Mouse (Mus musculus) small intestine, adult 2 months (tissue): ENCODE measurements around the gene Krtcap2. TPM values are rescaled to one million over a fixed set of nuclear protein-coding genes. Genes with fewer than 3 reads are reported as not detected.
"Not testable (repeated sequence)": the region's sequence is repeated elsewhere in the genome, so short reads cannot be mapped to it uniquely, and the experiment has no call there.

Experiments used
- H3K27ac ChIP-seq: fragments of 200-500 bp; 2 replicates; pipeline ENCODE4 v1.5.1; 2012; ENCODE audit warnings: low read depth, low read length, control low read depth, inconsistent platforms; ENCODE audit not compliant: insufficient read depth
- H3K27me3 ChIP-seq: fragments of 200-500 bp; 2 replicates; pipeline ENCODE4 v1.6.1; 2012; ENCODE audit warnings: mild to moderate bottlenecking, moderate library complexity, low read length, inconsistent platforms; ENCODE audit not compliant: control insufficient read depth, insufficient read depth
- H3K36me3 ChIP-seq: fragments of 200-500 bp; 2 replicates; pipeline ENCODE4 v1.6.1; 2012; ENCODE audit warnings: mild to moderate bottlenecking, low read length, control low read depth, inconsistent platforms; ENCODE audit not compliant: control insufficient read depth, insufficient read depth
- H3K4me1 ChIP-seq: fragments of 200-500 bp; 2 replicates; pipeline ENCODE4 v1.6.1; 2012; ENCODE audit warnings: low read length, inconsistent platforms, mixed read lengths; ENCODE audit not compliant: control insufficient read depth, insufficient read depth, insufficient read length
- H3K4me3 ChIP-seq: fragments of 200-500 bp; 2 replicates; pipeline ENCODE4 v1.5.1; 2012; ENCODE audit warnings: low read depth, mild to moderate bottlenecking, control low read depth, inconsistent platforms, low read length, moderate library complexity
- CTCF ChIP-seq: fragments of 200-500 bp; IDR thresholded peaks from 2 replicates; pipeline ENCODE4 v1.5.1; 2012; ENCODE audit warnings: low read depth, mild to moderate bottlenecking, control low read depth, inconsistent platforms, low read length, moderate library complexity, mixed read lengths; ENCODE audit not compliant: insufficient replicate concordance, insufficient read length; ENCODE audit errors: extremely low read depth
- POLR2A ChIP-seq: fragments of 200-500 bp; IDR thresholded peaks from 2 replicates; pipeline ENCODE4 v1.6.1; 2012; ENCODE audit warnings: low read depth, mild to moderate bottlenecking, control low read depth, inconsistent platforms, low read length, moderate library complexity
- WGBS: fragments of 180-500 bp; shearing (Covaris S2); methylation state at CpG from one replicate; pipeline ENCODE4 v1.1.7; 2018; 5-methylcytosine and 5-hydroxymethylcytosine counted together
- polyA plus RNA-seq: library from polyadenylated mRNA; depleted of rRNA; stranded (reverse); fragments of >200 nt; gene quantifications from 2 replicates; pipeline ENCODE4 v1.2.3, GENCODE M21; 2012

Krtcap2 gene
- polyA plus RNA-seq, 1 experiment = 182 TPM

- H3K27ac ChIP-seq = peak within 1 kb of the TSS; percentile 73
These were observed 30.9 kb upstream of the Krtcap2 start, which contains the start of gene Thbs3 for GRCm38 (mm10) chr3:89214681-89215411. Thbs3 (plus strand) TSS chr3:89215180.

DNA sequence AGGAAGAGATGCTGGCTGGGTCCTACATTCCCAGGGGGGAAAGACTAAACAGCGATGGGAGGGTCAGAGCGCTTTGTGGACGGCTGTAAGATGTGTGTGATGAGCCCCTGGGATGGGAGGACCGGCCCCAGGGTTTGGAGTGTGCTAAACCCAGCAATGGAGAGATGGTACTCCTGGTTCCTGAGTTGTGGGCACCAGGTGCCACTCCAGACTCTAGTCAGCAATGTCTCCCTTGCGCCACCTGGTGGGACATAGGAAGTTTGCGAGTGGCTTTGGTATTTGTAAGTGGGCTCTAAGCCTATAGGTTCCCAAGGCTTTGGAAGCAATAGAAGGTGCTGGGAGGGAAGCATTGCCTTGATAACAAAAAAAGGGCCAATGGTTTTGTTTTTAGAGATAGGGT, 29.9 kb upstream of the Krtcap2 start:
- Histone ChIP-seq H3K36me3 (no peaks in the 10 kb centered on the region), H3K27ac (no peak overlapping the region), H3K27me3 (no peaks in the 10 kb centered on the region), H3K4me1 (peaks cover 3% of the 10 kb centered on the region; the same call in 1 of the 2 replicates), H3K4me3 (peak overlapping the region; percentile 33)
- 0% methylated on average over 6 of the region's 6 CpGs for WGBS
- TF ChIP-seq POLR2A (no peak), CTCF (peak; percentile 85; the same call in 1 of the 2 replicates)

More at GRCm38 (mm10) chr3:89214681-89215411, 30.9 kb upstream of the Krtcap2 start, which contains the start of gene Thbs3:
- H3K4me1 ChIP-seq = peaks cover 3% of the 10 kb centered on the region; the same call in 1 of the 2 replicates
- WGBS = 7% methylated on average over 19 of the region's 19 CpGs
- H3K36me3 ChIP-seq = peaks cover 7% of the 10 kb centered on the region
- TF ChIP-seq POLR2A = no peak
- TF ChIP-seq CTCF = no peak
- peak within 1 kb of the TSS; percentile 72 for H3K4me3 ChIP-seq
- H3K27me3 ChIP-seq = no peaks in the 10 kb centered on the region

DNA sequence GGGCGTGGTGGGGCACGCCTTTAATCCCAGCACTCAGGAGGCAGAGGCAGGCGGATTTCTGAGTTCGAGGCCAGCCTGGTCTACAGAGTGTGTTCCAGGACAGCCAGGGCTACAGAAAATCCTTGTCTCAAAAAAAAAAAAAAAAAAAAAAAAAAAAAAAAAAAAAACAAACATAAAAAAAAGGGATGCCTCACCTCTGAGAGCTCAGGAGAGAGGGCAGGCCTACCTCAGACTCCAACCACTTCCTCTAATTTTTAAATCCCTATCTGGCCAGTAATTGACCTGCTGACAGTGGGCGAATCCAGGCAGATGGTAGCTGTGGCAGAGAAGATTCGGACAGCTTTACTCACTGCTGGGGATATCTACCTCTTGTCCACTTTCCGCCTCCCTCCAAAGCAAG, 29.4 kb upstream of the Krtcap2 start:
- not testable (repeated sequence) for H3K27ac ChIP-seq, H3K4me3 ChIP-seq, H3K27me3 ChIP-seq, H3K36me3 ChIP-seq, H3K4me1 ChIP-seq
- WGBS = 73% methylated on average over 7 of the region's 7 CpGs

DNA sequence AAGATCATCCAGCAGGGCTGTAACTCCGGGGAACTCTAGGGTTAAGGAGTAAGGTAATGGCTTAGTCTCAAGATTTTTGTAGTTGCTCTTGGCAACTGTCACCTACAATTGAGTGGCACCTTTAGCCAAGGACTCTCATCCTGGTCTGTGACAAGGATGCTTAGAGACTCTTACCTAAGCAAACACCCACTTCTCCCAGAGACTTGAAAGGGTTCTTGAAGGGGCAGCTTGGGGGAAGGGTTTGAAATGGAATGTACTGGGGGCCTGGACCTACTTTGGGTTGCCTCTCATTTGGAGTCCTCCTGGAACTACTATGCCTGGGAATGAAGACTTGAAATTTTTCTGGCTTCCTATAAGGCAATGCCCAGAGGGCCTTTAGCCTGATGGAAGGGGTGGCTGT, 27.5 kb upstream of the Krtcap2 start:
- 82% methylated on average over 1 of the region's 1 CpGs for WGBS
- Histone ChIP-seq H3K27ac (no peak overlapping the region), H3K36me3 (no peaks in the 10 kb centered on the region), H3K4me3 (no peak overlapping the region), H3K27me3 (no peaks in the 10 kb centered on the region), H3K4me1 (no peaks in the 10 kb centered on the region)
- no peak for TF ChIP-seq POLR2A
- TF ChIP-seq CTCF = no peak

DNA sequence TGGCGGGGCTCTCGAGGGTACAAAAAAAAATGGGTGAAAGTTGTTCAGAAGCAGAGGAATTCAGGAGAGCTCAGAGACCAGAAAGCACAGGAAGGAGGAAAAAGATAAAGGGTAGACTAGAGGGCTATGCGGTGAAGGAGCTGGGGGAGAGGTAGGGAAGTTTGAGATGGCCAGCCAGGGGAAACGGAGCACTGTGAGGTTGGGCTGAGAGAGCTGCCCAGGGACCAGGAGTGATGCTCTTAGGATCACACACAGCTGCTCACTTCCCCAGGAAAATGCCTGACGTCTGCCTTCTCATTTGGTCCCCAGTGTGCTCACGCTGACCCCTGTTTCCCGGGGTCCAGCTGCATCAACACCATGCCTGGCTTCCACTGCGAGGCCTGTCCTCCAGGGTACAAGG, 26.2 kb upstream of the Krtcap2 start:
- Histone ChIP-seq H3K27ac (no peak overlapping the region), H3K27me3 (no peaks in the 10 kb centered on the region), H3K4me3 (no peak overlapping the region), H3K36me3 (no peaks in the 10 kb centered on the region), H3K4me1 (no peaks in the 10 kb centered on the region)
- no peak for TF ChIP-seq POLR2A
- TF ChIP-seq CTCF = no peak
- WGBS = 56% methylated on average over 8 of the region's 8 CpGs

- Histone ChIP-seq H3K36me3 (no peaks in the 10 kb centered on the region), H3K27me3 (peaks cover 9% of the 10 kb centered on the region; the same call in 1 of the 2 replicates), H3K27ac (no peak overlapping the region), H3K4me3 (no peak overlapping the region), H3K4me1 (no peaks in the 10 kb centered on the region)
- WGBS = 84% methylated on average over 5 of the region's 5 CpGs
- TF ChIP-seq POLR2A (no peak), CTCF (no peak)
These were observed 24.6 kb upstream of the Krtcap2 start for GRCm38 (mm10) chr3:89221167-89221566.

DNA sequence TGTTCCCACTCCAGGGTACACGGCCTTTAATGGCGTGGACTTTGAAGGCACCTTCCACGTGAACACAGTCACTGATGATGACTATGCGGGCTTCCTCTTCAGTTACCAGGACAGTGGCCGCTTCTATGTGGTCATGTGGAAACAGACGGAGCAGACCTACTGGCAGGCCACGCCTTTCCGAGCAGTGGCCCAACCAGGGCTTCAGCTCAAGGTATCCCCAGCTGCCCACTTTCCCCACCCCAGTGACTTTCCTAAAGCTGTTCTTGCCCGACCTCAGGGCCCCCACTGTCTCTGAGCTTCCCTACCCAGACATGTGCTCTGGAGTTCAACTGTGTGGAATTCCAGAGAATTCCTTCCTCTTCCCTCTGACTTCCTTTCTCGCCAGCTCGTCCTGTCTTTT, 21.0 kb upstream of the Krtcap2 start:
- H3K36me3 ChIP-seq = no peaks in the 10 kb centered on the region
- no peak overlapping the region for H3K27ac ChIP-seq
- WGBS = 79% methylated on average over 11 of the region's 11 CpGs
- no peak overlapping the region for H3K4me3 ChIP-seq
- TF ChIP-seq POLR2A = no peak
- no peak for TF ChIP-seq CTCF
- peaks cover 6% of the 10 kb centered on the region for H3K4me1 ChIP-seq
- H3K27me3 ChIP-seq = peaks cover 13% of the 10 kb centered on the region

DNA sequence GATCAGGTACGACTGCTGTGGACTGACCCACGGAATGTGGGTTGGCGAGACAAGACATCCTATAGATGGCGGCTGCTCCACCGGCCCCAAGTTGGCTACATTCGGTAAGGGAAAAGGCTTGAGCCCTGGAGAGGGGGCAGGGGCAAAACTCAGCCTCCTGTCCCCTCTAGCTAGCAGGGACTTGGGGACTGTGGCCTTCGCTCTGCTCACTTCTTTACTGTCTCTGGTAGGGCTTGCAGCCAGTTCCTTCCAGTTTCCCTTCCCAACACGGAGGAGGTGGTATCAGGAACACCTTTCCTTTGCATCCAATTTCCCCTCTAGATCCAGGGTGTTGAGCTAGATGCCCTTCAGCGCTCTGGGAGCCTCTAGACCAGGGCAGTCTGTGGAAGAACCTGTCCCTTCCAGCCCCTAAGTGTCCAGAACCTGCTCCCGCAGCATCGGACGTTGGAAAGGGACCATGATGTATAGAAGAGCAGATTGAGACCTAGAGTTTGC, 20.4 kb upstream of the Krtcap2 start:
- Histone ChIP-seq H3K36me3 (no peaks in the 10 kb centered on the region), H3K27me3 (peaks cover 13% of the 10 kb centered on the region), H3K27ac (no peak overlapping the region), H3K4me3 (no peak overlapping the region), H3K4me1 (peaks cover 6% of the 10 kb centered on the region)
- TF ChIP-seq POLR2A (no peak), CTCF (no peak)
- WGBS = 71% methylated on average over 12 of the region's 12 CpGs
